Mouse (Mus musculus) hindbrain, embryonic 11.5 days (tissue): ENCODE data around the gene Mas1. TPM values are rescaled to one million over a fixed set of nuclear protein-coding genes. Genes with fewer than 3 reads are reported as not detected.

Experiments
- ATAC-seq: fragments of 200-750 bp; cut with Nextera tagmentation; 2 replicates; pipeline ENCODE4 v1.8.0; 2017; ENCODE audit warnings: mild to moderate bottlenecking, moderate TSS enrichment, moderate library complexity; ENCODE audit not compliant: low FRiP score
- DNase-seq: peaks from one replicate; pipeline ENCODE4 v3.0.0-alpha.2; 2015; ENCODE audit warnings: low spot score
- H3K27ac ChIP-seq: fragments of 300-500 bp; sonication (generic); 2 replicates; pipeline ENCODE4 v1.5.1; 2014; ENCODE audit warnings: mild to moderate bottlenecking, low read depth, low read length
- H3K27me3 ChIP-seq: fragments of 300-500 bp; sonication (generic); 2 replicates; pipeline ENCODE4 v1.6.1; 2014; ENCODE audit warnings: mild to moderate bottlenecking, low read length, moderate library complexity, mixed read lengths; ENCODE audit not compliant: control insufficient read depth, insufficient read depth
- H3K36me3 ChIP-seq: fragments of 300-500 bp; sonication (generic); 2 replicates; pipeline ENCODE4 v1.6.1; 2014; ENCODE audit warnings: mild to moderate bottlenecking, low read length, moderate library complexity, mixed read lengths; ENCODE audit not compliant: control insufficient read depth, insufficient read depth
- H3K4me1 ChIP-seq: fragments of 300-500 bp; sonication (generic); replicated peaks from 2 replicates; pipeline ENCODE4 v1.6.1; 2014; ENCODE audit warnings: low read length, mixed read lengths; ENCODE audit not compliant: control insufficient read depth, insufficient read depth
- H3K4me2 ChIP-seq: fragments of 300-500 bp; sonication (generic); replicated peaks from 2 replicates; pipeline ENCODE4 v1.6.1; 2014; ENCODE audit warnings: mild to moderate bottlenecking, low read depth, low read length
- H3K4me3 ChIP-seq: fragments of 300-500 bp; sonication (generic); 2 replicates; pipeline ENCODE4 v1.5.1; 2014; ENCODE audit warnings: low read depth, low read length
- H3K9ac ChIP-seq: fragments of 300-500 bp; sonication (generic); 2 replicates; pipeline ENCODE4 v1.6.1; 2014; ENCODE audit warnings: low read depth, low read length
- H3K9me3 ChIP-seq: fragments of 300-500 bp; sonication (generic); 2 replicates; pipeline ENCODE4 v1.6.1; 2016; ENCODE audit warnings: low read length; ENCODE audit not compliant: control insufficient read depth
- WGBS: fragments of 180-500 bp; shearing (Covaris S2); extraction: QIAGEN DNeasy Blood & Tissue Kit; methylation state at CpG from one replicate; pipeline ENCODE4 v1.1.7; 2014; 5-methylcytosine and 5-hydroxymethylcytosine counted together
- polyA plus RNA-seq: library from polyadenylated mRNA; unstranded; fragments of >200 nt; fragmentation: Nextera tagmentation; extraction: Ambion mirVana; gene quantifications from 2 replicates; pipeline ENCODE4 v1.2.1, GENCODE M21; 2014

Gene Mas1
- polyA plus RNA-seq, 1 experiment from 2014 or later = 0.14 TPM

GRCm38 (mm10) chr17:12799368-12800275 lies 68.3 kb downstream of the Mas1 start:
- no peaks in the 10 kb centered on the region for H3K36me3 ChIP-seq
- 91% methylated on average over 12 of the region's 12 CpGs for WGBS
- H3K9ac ChIP-seq = no peak overlapping the region
- no peaks in the 10 kb centered on the region for H3K27me3 ChIP-seq
- H3K9me3 ChIP-seq = no peaks in the 10 kb centered on the region
- no peak overlapping the region for H3K4me2 ChIP-seq
- no peak overlapping the region for H3K27ac ChIP-seq
- H3K4me1 ChIP-seq = no peaks in the 10 kb centered on the region
- no peak for ATAC-seq
- no peak for DNase-seq
- H3K4me3 ChIP-seq = no peak overlapping the region

- DNase-seq (no peak), ATAC-seq (no peak)
- H3K4me2 ChIP-seq = no peak overlapping the region
- H3K4me3 ChIP-seq = no peak overlapping the region
- H3K27me3 ChIP-seq = no peaks in the 10 kb centered on the region
- H3K9ac ChIP-seq = no peak overlapping the region
- no peaks in the 10 kb centered on the region for H3K9me3 ChIP-seq
- no peaks in the 10 kb centered on the region for H3K4me1 ChIP-seq
- H3K27ac ChIP-seq = no peak overlapping the region
- WGBS = 90% methylated on average over 3 of the region's 3 CpGs
- no peaks in the 10 kb centered on the region for H3K36me3 ChIP-seq
Measured at GRCm38 (mm10) chr17:12798571-12798970, 69.4 kb downstream of the Mas1 start.

DNA sequence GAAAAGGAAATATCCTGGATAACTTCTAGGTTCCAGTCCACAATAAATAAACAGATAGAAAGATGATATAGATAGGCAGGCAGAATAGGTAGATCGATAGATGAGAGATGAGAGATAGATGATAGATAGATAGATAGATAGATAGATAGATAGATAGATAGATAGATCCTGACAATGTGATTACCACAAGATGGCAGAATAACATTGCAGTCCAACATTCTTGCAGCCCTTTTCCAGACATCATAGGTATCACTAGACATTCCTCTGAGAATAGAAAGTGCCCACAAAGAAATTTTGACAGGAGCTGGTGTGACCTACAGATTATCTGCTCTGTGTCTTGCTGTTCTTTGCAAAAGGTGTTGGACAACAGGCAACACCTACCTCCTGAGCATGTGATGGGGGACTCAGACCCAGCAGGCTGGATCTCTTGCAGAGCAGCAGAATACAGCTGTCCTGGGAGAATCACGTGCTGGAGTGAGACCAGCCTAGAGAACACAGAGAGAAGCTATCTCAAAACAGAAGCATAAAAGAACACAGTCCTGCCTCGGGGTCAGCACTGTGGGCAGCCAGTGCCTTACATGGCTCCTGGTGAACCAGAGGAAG lies 70.4 kb downstream of the Mas1 start:
- H3K27ac ChIP-seq = no peak overlapping the region
- no peak overlapping the region for H3K4me3 ChIP-seq
- no peak for DNase-seq
- ATAC-seq = no peak
- H3K4me2 ChIP-seq = no peak overlapping the region
- H3K27me3 ChIP-seq = no peaks in the 10 kb centered on the region
- H3K36me3 ChIP-seq = no peaks in the 10 kb centered on the region
- no peaks in the 10 kb centered on the region for H3K9me3 ChIP-seq
- WGBS = 76% methylated on average over 3 of the region's 3 CpGs
- no peak overlapping the region for H3K9ac ChIP-seq
- no peaks in the 10 kb centered on the region for H3K4me1 ChIP-seq

DNA sequence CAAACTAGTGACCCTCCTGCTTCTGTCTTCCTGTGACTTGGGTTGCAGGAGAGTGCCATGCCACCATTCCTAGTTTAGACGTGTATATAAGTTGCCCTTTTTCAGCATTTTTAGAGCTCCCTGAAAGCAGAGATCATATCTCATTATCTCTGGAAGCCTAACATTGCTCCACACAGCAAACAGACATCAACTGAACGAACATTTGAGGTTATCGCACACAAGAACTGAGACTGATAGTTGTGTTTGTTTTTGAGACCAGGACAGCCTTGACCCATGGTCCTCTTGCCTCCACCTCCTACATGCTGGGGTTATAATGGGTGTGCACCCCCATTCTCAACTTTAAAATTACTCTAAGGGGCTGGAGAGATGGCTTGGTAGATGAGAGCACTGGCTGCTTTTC lies 71.3 kb downstream of the Mas1 start:
- no peaks in the 10 kb centered on the region for H3K27me3 ChIP-seq
- ATAC-seq (no peak), DNase-seq (no peak)
- no peak overlapping the region for H3K9ac ChIP-seq
- H3K27ac ChIP-seq = no peak overlapping the region
- H3K4me3 ChIP-seq = no peak overlapping the region
- no peak overlapping the region for H3K4me2 ChIP-seq
- WGBS = 90% methylated on average over 3 of the region's 3 CpGs
- no peaks in the 10 kb centered on the region for H3K36me3 ChIP-seq
- no peaks in the 10 kb centered on the region for H3K4me1 ChIP-seq
- no peaks in the 10 kb centered on the region for H3K9me3 ChIP-seq

DNA sequence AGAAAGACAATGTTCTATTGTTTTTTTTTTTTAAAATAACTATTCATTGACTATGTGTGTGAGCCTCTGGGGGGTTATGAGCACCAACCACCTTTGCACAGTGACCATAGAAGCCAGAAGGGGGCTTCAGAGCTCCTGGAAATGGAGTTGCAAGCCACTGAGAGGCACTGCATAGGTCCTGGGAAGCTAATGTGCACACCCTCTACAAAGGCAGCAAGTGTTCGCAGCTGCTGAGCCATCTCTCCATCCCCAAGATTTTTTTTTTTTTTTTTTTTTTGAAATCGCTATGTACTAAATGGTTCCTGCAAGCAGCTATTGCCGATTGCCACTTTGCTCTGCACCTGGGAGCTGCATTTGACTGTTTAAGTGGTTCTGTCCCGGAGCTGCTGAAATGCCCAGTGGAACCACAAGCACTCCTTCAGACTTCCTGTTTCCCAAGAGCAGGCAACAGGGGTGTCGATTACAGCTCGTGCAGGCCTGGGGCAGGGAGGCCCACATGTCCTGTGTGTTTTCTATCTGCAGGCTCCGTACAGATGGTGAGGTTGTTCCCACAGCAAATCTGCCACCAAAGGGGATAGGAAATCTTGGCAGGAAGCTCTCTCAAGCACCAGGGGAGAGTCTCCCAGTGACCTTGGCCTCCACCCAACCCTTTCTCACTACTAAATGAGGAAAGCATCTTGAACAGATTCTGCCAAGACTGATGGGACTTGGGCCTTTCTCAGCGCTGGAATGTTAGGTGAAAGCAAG lies 74.1 kb downstream of the Mas1 start:
- Histone ChIP-seq H3K9me3 (no peaks in the 10 kb centered on the region), H3K27me3 (no peaks in the 10 kb centered on the region), H3K9ac (no peak overlapping the region), H3K4me1 (no peaks in the 10 kb centered on the region), H3K36me3 (no peaks in the 10 kb centered on the region), H3K4me3 (no peak overlapping the region), H3K27ac (no peak overlapping the region), H3K4me2 (no peak overlapping the region)
- DNase-seq (no peak), ATAC-seq (no peak)
- WGBS = 72% methylated on average over 8 of the region's 8 CpGs

DNA sequence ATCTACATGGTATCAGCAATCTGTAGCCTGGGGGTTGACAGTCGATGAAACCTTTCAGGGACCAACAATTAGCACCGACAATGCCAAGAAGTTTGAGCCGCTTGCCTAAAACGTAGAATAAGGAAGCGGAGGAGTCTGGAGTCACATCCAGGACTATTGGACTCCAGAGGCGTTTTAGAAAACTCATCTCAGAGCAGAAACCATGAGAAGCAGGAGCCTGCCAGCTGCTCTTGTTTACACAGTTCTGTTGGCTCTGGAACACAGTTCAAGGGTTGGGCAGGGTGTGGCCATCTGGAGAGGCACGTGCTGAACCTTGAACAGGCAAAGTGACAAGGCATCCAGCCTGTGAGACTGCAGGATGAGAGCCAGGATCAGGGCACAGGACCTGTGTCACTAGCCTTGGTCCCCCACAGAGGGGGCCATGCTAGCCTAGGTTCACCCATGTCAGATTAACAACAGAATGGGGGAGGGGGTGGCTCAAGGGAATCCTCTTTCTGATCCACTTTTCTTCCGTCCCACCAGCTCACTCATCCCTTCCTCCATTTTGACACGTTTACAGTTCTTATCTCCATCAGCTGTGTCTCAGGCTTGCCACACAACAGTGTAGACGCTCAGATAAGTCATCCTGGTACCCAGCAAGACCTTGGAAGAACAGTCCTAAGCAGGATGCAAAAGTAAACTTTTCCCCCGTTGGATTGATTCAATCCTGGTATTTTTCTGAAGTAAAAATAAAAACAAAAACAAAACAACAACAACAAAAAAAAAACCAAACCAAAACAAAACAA lies 75.3 kb downstream of the Mas1 start:
- Histone ChIP-seq H3K36me3 (no peaks in the 10 kb centered on the region), H3K27ac (no peak overlapping the region), H3K9ac (no peak overlapping the region), H3K27me3 (no peaks in the 10 kb centered on the region), H3K4me3 (no peak overlapping the region), H3K4me2 (no peak overlapping the region), H3K9me3 (no peaks in the 10 kb centered on the region), H3K4me1 (no peaks in the 10 kb centered on the region)
- DNase-seq (no peak), ATAC-seq (no peak)
- WGBS = 83% methylated on average over 11 of the region's 11 CpGs

DNA sequence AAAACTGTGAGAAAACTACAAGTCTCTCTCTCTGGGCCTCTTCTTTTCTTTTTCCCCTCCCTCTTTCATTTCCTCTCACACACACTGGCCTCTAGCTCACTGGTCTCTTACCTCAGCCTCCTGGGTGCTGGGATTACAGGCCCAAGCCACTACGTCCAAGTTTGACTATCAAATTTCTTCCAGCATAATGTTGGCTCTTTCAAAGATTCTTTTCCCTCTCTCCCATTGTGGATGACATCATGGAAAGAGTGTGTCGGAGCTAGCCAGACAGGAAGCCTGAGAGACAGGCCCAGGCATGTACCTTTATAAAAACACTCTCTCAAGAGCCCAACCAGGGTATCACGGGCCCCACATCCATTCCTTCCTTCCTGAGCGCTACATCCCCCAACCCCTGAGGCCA lies 76.5 kb downstream of the Mas1 start:
- no peaks in the 10 kb centered on the region for H3K4me1 ChIP-seq
- no peak overlapping the region for H3K27ac ChIP-seq
- 70% methylated on average over 4 of the region's 4 CpGs for WGBS
- H3K9me3 ChIP-seq = no peaks in the 10 kb centered on the region
- H3K4me2 ChIP-seq = no peak overlapping the region
- ATAC-seq = no peak
- no peak for DNase-seq
- no peaks in the 10 kb centered on the region for H3K36me3 ChIP-seq
- H3K4me3 ChIP-seq = no peak overlapping the region
- H3K27me3 ChIP-seq = no peaks in the 10 kb centered on the region
- no peak overlapping the region for H3K9ac ChIP-seq

DNA sequence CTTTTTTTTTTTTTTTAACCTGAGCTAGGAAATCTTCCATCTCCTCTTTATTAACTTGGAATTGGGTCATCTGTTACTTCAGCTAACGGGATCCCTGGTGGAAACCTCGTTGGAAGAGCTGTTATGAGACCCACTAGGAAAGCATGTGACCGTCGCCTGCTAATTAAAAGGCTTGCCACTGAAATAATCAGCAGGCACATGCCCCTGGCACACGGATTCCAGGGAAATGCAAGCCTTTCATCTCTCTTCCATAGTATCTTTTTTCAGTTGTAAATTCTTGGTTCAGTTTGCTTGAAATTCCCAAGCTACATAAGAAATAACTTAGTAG lies 76.9 kb downstream of the Mas1 start:
- H3K4me2 ChIP-seq = no peak overlapping the region
- H3K4me1 ChIP-seq = no peaks in the 10 kb centered on the region
- no peak overlapping the region for H3K27ac ChIP-seq
- no peak for ATAC-seq
- H3K9me3 ChIP-seq = no peaks in the 10 kb centered on the region
- no peaks in the 10 kb centered on the region for H3K27me3 ChIP-seq
- DNase-seq = no peak
- H3K36me3 ChIP-seq = no peaks in the 10 kb centered on the region
- 49% methylated on average over 5 of the region's 5 CpGs for WGBS
- no peak overlapping the region for H3K9ac ChIP-seq
- no peak overlapping the region for H3K4me3 ChIP-seq
